Mouse (Mus musculus): ENCODE results near the gene Pdcd4.

Pdcd4 gene

DNA sequence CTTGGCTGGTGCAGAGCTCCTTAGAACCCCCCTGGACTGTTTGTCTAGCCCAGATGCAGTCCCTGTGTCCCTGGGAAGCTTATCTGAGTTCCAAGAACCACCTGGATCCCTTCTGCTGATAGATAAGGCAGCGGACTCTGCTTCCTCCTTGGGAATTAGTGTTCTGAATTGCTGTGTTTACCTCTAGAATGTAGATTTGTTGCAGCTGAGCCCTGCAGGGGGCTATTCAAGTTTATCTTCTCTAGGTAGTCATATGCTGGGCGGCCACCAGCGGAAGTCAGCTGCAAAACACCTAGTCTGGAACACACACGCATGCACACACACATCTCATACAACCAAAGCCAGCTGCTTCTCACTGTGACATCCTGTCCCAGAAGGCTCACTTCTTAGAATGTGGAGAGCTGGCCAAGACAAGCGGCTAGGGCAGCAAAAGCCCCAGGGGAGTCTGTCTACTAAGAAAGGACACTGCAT is 1.2 kb upstream of the Pdcd4 start:
- TF ChIP-seq CTCF (conservative IDR thresholded peaks at IDR 0.05; ENCODE audit: low read length) (no peak), POU5F1 (IDR thresholded peaks at IDR 0.05; ENCODE audit: borderline replicate concordance, low read length) (no peak), NANOG (IDR thresholded peaks at IDR 0.05; ENCODE audit: borderline replicate concordance, low read length) (no peak)
- H3K9me3 ChIP-seq (ENCODE audit: low read length), result no peaks in the 10 kb centered on the region
- H3K36me3 ChIP-seq (ENCODE audit: insufficient read depth, low read length), result no peaks in the 10 kb centered on the region
- no peaks in the 10 kb centered on the region for H3K27me3 ChIP-seq (ENCODE audit: insufficient read depth, low read length)
- H3K4me1 ChIP-seq (replicated peaks; ENCODE audit: low read depth, low read length), result peaks cover 3% of the 10 kb centered on the region; the same call in 1 of the 2 replicates
- no peak overlapping the region for H3K4me3 ChIP-seq (replicated peaks; ENCODE audit: low read length)

DNA sequence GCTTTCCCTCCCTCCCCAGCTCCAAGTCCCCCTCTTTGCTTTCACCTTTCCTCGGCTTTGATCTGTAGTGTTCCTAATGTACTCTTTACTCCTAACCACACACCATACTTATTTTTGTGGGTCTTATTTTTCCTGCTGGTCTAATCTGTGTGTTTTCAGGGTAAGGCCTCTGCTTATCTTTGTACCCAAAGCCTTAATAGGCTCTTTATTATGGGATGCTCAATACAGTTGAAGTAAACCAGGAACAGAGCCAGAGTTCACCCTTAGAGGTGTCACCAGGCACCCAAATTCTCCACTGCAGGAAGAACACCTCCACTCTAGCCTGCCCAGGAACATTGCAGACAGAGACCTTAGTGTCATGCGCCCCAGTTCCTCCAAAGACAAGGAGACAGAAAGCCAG is 462 bp upstream of the Pdcd4 start:
- no peaks in the 10 kb centered on the region for H3K9me3 ChIP-seq (ENCODE audit: low read length)
- H3K4me1 ChIP-seq (replicated peaks; ENCODE audit: low read depth, low read length), result peaks cover 3% of the 10 kb centered on the region; the same call in 1 of the 2 replicates
- H3K27me3 ChIP-seq (ENCODE audit: insufficient read depth, low read length), result no peaks in the 10 kb centered on the region
- H3K36me3 ChIP-seq (ENCODE audit: insufficient read depth, low read length), result no peaks in the 10 kb centered on the region
- H3K4me3 ChIP-seq (replicated peaks; ENCODE audit: low read length), result no peak overlapping the region
- TF ChIP-seq CTCF (conservative IDR thresholded peaks at IDR 0.05; ENCODE audit: low read length) (no peak), NANOG (IDR thresholded peaks at IDR 0.05; ENCODE audit: borderline replicate concordance, low read length) (no peak), POU5F1 (IDR thresholded peaks at IDR 0.05; ENCODE audit: borderline replicate concordance, low read length) (no peak)

DNA sequence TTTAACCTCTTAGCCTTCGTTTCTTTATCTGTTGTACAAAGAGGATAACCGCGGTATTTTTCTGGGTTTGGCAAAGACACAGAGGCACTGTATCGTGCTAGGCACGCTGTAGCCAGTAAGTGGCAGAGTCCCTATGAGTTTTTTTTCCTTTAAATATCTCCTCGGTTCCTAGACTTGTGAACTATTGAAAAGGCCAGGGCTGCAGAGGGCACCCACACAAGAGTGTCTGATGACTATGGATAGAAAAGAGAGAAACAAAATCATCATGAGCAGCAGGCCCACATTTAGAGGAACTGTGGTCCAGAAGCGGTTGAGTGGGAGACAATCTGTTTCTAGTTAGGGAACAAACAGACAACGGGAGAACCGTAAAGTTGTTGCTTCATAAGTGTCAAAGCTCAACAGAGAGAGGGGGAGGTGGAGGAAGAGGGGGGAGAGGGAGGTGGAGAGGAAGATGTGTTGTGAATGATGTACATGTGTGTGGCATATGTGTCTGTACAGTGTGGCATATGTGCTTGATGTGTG is 868 bp downstream of the Pdcd4 start:
- H3K4me1 ChIP-seq (replicated peaks; ENCODE audit: low read depth, low read length), result peaks cover 3% of the 10 kb centered on the region; the same call in 1 of the 2 replicates
- H3K9me3 ChIP-seq (ENCODE audit: low read length), result no peaks in the 10 kb centered on the region
- H3K36me3 ChIP-seq (ENCODE audit: insufficient read depth, low read length), result no peaks in the 10 kb centered on the region
- H3K27me3 ChIP-seq (ENCODE audit: insufficient read depth, low read length), result no peaks in the 10 kb centered on the region
- H3K4me3 ChIP-seq (replicated peaks; ENCODE audit: low read length), result no peak overlapping the region
- TF ChIP-seq POU5F1 (IDR thresholded peaks at IDR 0.05; ENCODE audit: borderline replicate concordance, low read length), result no peak
- no peak for TF ChIP-seq CTCF (conservative IDR thresholded peaks at IDR 0.05; ENCODE audit: low read length)

DNA sequence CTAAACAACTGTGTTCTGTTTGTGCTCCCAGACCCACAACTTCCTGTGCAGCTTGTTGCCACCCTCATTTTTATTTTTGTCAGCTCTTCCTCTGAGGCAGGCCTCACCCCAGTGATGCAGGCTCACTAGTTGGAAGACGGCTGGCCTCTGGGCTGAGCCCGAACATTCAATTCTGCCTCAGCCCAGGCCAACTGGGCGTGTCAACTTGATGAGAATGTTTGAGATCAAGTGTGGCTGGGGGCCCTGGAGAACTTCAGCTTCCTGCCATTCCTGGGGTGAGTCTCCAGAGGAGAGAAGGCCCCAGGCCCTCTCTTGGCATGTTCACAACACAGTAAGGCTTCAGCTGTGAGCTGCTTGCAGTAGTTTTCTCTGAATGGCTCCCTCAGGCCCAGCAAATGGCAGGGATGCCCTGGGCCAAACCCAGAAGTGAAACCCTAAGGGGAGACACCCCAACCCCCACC is 1.7 kb downstream of the Pdcd4 start:
- H3K4me3 ChIP-seq (replicated peaks; ENCODE audit: low read length), result no peak overlapping the region
- H3K4me1 ChIP-seq (replicated peaks; ENCODE audit: low read depth, low read length), result peaks cover 3% of the 10 kb centered on the region; the same call in 1 of the 2 replicates
- TF ChIP-seq POU5F1 (IDR thresholded peaks at IDR 0.05; ENCODE audit: borderline replicate concordance, low read length) (no peak), NANOG (IDR thresholded peaks at IDR 0.05; ENCODE audit: borderline replicate concordance, low read length) (no peak), CTCF (conservative IDR thresholded peaks at IDR 0.05; ENCODE audit: low read length) (no peak)
- no peaks in the 10 kb centered on the region for H3K27me3 ChIP-seq (ENCODE audit: insufficient read depth, low read length)
- no peaks in the 10 kb centered on the region for H3K36me3 ChIP-seq (ENCODE audit: insufficient read depth, low read length)
- H3K9me3 ChIP-seq (ENCODE audit: low read length), result no peaks in the 10 kb centered on the region

DNA sequence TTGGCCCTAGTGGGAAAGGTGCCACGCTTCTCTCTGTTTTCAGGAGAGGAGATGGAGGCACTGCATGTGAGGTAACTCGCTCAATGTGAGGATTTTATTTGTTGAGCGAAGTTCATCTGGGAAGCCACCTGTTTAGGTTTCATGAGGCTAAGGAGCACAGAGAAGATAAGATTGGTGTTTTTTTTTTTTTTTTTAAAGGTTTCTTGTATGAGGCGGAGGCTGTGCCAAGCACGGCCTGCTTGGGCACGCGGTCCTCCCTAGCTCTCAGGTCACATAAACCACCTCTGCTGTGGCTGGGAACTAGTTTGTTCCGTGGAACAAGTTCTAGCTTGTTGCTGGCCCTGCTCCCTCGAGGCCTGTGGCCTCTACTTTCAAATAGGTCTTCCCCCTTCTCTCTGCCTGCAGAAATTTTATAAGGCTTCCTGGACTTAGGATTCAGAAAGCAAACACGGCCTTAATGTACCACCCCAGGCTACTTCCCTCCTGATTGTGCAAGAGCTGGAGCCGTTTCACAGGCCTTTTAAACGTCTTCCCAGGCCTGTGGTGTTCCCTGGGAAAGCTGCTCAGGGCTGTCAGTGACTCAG is 2.6 kb downstream of the Pdcd4 start:
- Histone ChIP-seq H3K27me3 (ENCODE audit: insufficient read depth, low read length) (peaks cover 8% of the 10 kb centered on the region), H3K4me3 (replicated peaks; ENCODE audit: low read length) (no peak overlapping the region), H3K36me3 (ENCODE audit: insufficient read depth, low read length) (no peaks in the 10 kb centered on the region), H3K4me1 (replicated peaks; ENCODE audit: low read depth, low read length) (peaks cover 2% of the 10 kb centered on the region; the same call in 1 of the 2 replicates), H3K9me3 (ENCODE audit: low read length) (no peaks in the 10 kb centered on the region)
- TF ChIP-seq POU5F1 (IDR thresholded peaks at IDR 0.05; ENCODE audit: borderline replicate concordance, low read length) (no peak), NANOG (IDR thresholded peaks at IDR 0.05; ENCODE audit: borderline replicate concordance, low read length) (no peak), CTCF (conservative IDR thresholded peaks at IDR 0.05; ENCODE audit: low read length) (no peak)

DNA sequence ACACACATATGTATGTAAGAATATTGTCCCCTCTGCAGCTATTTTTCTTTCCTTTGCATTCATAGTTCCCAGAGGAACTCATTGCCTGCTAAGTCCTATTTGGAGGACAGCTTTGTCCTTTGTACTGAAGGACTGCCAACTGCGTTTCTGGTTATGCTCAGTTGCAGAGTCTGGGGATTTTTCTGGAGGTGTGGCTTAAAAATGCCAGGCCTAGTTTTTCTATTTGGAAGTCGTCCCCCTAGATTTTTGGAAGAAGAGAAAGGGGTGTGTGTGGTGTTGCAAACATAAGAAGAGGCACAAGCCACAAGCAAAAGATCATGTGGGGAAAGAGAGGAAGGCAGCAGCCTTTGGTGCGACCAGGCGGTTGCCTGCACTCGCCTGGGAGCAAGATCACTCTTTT is 6.0 kb downstream of the Pdcd4 start:
- no peak overlapping the region for H3K4me3 ChIP-seq (replicated peaks; ENCODE audit: low read length)
- peaks cover 6% of the 10 kb centered on the region for H3K4me1 ChIP-seq (replicated peaks; ENCODE audit: low read depth, low read length)
- no peaks in the 10 kb centered on the region for H3K36me3 ChIP-seq (ENCODE audit: insufficient read depth, low read length)
- peaks cover 24% of the 10 kb centered on the region for H3K27me3 ChIP-seq (ENCODE audit: insufficient read depth, low read length)
- TF ChIP-seq NANOG (IDR thresholded peaks at IDR 0.05; ENCODE audit: borderline replicate concordance, low read length) (no peak), CTCF (conservative IDR thresholded peaks at IDR 0.05; ENCODE audit: low read length) (no peak), POU5F1 (IDR thresholded peaks at IDR 0.05; ENCODE audit: borderline replicate concordance, low read length) (no peak)
- no peaks in the 10 kb centered on the region for H3K9me3 ChIP-seq (ENCODE audit: low read length)

DNA sequence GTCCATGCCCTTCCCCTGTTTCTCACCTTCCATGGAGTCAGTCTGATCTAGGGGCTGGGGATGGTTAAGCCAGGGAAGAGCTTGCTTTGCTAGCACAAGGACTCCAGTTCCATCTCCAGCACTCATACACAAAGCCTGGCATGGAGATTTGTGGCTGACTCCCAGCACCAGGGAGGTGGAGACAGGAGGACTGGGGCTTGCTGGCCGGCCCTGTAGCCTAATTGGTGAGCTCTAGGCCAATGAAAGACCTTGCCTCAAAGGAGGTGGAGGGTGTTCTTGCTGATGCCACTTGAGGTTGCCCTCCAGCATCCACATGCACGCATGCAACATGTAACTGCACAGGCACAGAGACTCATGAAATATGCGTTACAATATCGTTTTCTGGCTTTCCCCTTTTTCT is 6.5 kb downstream of the Pdcd4 start:
- no peaks in the 10 kb centered on the region for H3K9me3 ChIP-seq (ENCODE audit: low read length)
- TF ChIP-seq CTCF (conservative IDR thresholded peaks at IDR 0.05; ENCODE audit: low read length) (no peak), POU5F1 (IDR thresholded peaks at IDR 0.05; ENCODE audit: borderline replicate concordance, low read length) (no peak), NANOG (IDR thresholded peaks at IDR 0.05; ENCODE audit: borderline replicate concordance, low read length) (no peak)

DNA sequence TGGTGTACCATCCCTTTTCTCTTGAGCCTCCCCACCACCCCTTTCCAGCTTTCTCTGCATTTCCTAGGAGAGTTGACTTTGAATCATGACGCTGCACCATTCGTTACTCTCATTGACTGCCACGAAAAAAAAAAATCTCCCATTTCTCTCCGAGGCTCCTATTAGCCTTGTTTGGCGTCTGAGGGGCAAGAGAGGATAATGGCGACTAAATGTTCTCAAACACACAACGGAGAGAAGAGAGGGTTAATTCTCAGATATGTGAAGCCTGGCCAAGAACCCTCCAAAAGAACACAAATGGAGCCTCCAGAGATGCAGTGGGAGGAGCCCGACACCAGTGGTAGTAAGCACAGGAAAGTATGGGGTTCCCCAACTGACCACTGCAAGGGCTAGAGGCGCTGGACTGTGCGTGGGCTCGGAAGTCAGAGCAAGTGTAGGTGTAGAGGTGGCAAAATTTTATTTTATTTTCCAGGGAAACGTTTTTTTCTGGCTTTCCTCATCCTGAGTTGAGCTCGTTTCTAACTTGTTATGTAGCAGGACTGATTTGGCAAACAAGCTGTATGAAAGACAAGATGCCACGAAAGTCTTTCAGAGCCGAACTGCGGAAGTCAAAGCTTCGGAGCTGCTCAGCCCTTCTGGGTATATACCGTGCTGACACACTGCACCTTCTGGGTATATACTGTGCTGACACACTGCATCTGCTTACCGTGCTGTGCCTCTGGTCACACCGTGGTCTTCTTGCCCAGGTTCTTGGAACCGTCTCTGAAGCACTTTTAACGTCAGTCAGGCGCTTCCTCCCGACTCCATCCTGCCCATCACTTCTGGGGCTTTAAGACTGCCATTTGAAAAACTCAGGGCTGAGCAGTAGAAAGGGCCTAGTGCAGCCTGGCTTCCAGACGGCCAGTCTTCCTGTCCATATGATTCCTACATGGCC is 7.2 kb downstream of the Pdcd4 start:
- Histone ChIP-seq H3K9me3 (ENCODE audit: low read length) (no peaks in the 10 kb centered on the region), H3K27me3 (ENCODE audit: insufficient read depth, low read length) (peaks cover 24% of the 10 kb centered on the region), H3K4me1 (replicated peaks; ENCODE audit: low read depth, low read length) (peaks cover 8% of the 10 kb centered on the region), H3K4me3 (replicated peaks; ENCODE audit: low read length) (no peak overlapping the region), H3K36me3 (ENCODE audit: insufficient read depth, low read length) (no peaks in the 10 kb centered on the region)
- no peak for TF ChIP-seq NANOG (IDR thresholded peaks at IDR 0.05; ENCODE audit: borderline replicate concordance, low read length)
- no peak for TF ChIP-seq CTCF (conservative IDR thresholded peaks at IDR 0.05; ENCODE audit: low read length)
- TF ChIP-seq POU5F1 (IDR thresholded peaks at IDR 0.05; ENCODE audit: borderline replicate concordance, low read length), result no peak

More for the DNA sequence above, 6.5 kb downstream of the Pdcd4 start:
- peaks cover 6% of the 10 kb centered on the region for H3K4me1 ChIP-seq (replicated peaks; ENCODE audit: low read depth, low read length)
- H3K36me3 ChIP-seq (ENCODE audit: insufficient read depth, low read length), result no peaks in the 10 kb centered on the region
- H3K27me3 ChIP-seq (ENCODE audit: insufficient read depth, low read length), result peaks cover 24% of the 10 kb centered on the region
- H3K4me3 ChIP-seq (replicated peaks; ENCODE audit: low read length), result no peak overlapping the region

All from E14TG2a.4 (cell line).